Mouse (Mus musculus) spleen, adult 2 months (tissue): ENCODE results near the gene Cmya5. TPM values are rescaled to one million over a fixed set of nuclear protein-coding genes. Genes with fewer than 3 reads are reported as not detected.

ENCODE experiments used
- DNase-seq, 2 experiments: peaks; one replicate each; pipeline versions ENCODE4 v3.0.0 to v3.0.0-alpha.2; 2012 to 2021; ENCODE audit warnings: low spot score in 2 of 2, low read depth in 1 of 2
- H3K27ac ChIP-seq: fragments of 200-500 bp; 2 replicates; pipeline ENCODE4 v1.5.1; 2012; ENCODE audit warnings: low read length, inconsistent platforms; ENCODE audit not compliant: insufficient read depth
- H3K27me3 ChIP-seq: fragments of 200-500 bp; 2 replicates; pipeline ENCODE4 v1.6.1; 2012; ENCODE audit warnings: mild to moderate bottlenecking, moderate library complexity, low read length, inconsistent platforms; ENCODE audit not compliant: control insufficient read depth, insufficient read depth
- H3K36me3 ChIP-seq: fragments of 200-500 bp; 2 replicates; pipeline ENCODE4 v1.6.1; 2012; ENCODE audit warnings: mild to moderate bottlenecking, low read length, inconsistent platforms; ENCODE audit not compliant: control insufficient read depth, insufficient read depth
- H3K4me1 ChIP-seq: fragments of 200-500 bp; 2 replicates; pipeline ENCODE4 v1.6.1; 2011; ENCODE audit warnings: inconsistent platforms; ENCODE audit not compliant: control insufficient read depth, insufficient read depth, insufficient read length
- H3K4me3 ChIP-seq: fragments of 200-500 bp; 2 replicates; pipeline ENCODE4 v1.5.1; 2011; ENCODE audit warnings: mild to moderate bottlenecking, inconsistent platforms; ENCODE audit not compliant: insufficient read depth, insufficient read length; ENCODE audit errors: extremely low read depth
- CTCF ChIP-seq: fragments of 200-500 bp; IDR thresholded peaks from 2 replicates; pipeline ENCODE4 v1.5.1; 2011; ENCODE audit warnings: mild to moderate bottlenecking, inconsistent platforms; ENCODE audit not compliant: insufficient read depth, insufficient read length, insufficient replicate concordance; ENCODE audit errors: extremely low read depth
- POLR2A ChIP-seq: fragments of 200-500 bp; IDR thresholded peaks from 2 replicates; pipeline ENCODE4 v1.6.1; 2011; ENCODE audit warnings: low read depth, low read length, inconsistent platforms
- WGBS: fragments of 180-500 bp; shearing (Covaris S2); methylation state at CpG from one replicate; pipeline ENCODE4 v1.1.7; 2018; 5-methylcytosine and 5-hydroxymethylcytosine counted together
- polyA plus RNA-seq: library from polyadenylated mRNA; depleted of rRNA; stranded (reverse); fragments of >200 nt; gene quantifications from 2 replicates; pipeline ENCODE4 v1.2.3, GENCODE M21; 2012

Cmya5 gene
- polyA plus RNA-seq, 1 experiment = 0.13 TPM

GRCm38 (mm10) chr13:93128961-93129360, 15.6 kb downstream of the Cmya5 start:
- Histone ChIP-seq H3K36me3 (no peaks in the 10 kb centered on the region), H3K27me3 (no peaks in the 10 kb centered on the region), H3K27ac (no peak overlapping the region), H3K4me3 (no peak overlapping the region), H3K4me1 (no peaks in the 10 kb centered on the region)
- DNase-seq = no peak
- TF ChIP-seq POLR2A (no peak), CTCF (no peak)
- WGBS = 92% methylated on average over 5 of the region's 5 CpGs

GRCm38 (mm10) chr13:93128111-93128860, 16.2 kb downstream of the Cmya5 start:
- no peak for TF ChIP-seq POLR2A
- no peak for TF ChIP-seq CTCF
- DNase-seq = no peak
- no peaks in the 10 kb centered on the region for H3K36me3 ChIP-seq
- H3K27me3 ChIP-seq = no peaks in the 10 kb centered on the region
- no peak overlapping the region for H3K27ac ChIP-seq
- H3K4me1 ChIP-seq = no peaks in the 10 kb centered on the region
- no peak overlapping the region for H3K4me3 ChIP-seq
- WGBS = 92% methylated on average over 8 of the region's 8 CpGs

GRCm38 (mm10) chr13:93122321-93122720, 22.2 kb downstream of the Cmya5 start:
- 93% methylated on average over 9 of the region's 9 CpGs for WGBS
- no peaks in the 10 kb centered on the region for H3K27me3 ChIP-seq

DNA sequence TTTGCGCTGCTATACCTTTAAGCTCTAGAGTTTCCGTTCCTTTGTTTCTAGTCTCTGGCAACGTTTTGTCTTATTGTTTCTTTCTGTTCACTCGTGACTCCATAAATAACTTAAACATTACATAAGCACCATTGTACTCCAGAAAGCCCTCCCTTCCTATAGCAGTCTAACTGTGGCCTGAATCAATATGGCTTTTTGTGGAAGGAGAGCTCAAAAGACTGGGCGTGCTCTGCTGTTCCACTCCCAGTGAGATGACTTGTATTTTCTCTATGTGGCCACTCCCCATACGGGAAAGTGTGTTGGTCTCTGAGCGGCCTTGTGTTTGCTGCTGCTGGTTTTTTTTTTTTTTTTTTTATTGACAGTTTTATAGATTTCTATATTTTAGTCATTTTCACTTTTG, 27.3 kb downstream of the Cmya5 start:
- no peaks in the 10 kb centered on the region for H3K36me3 ChIP-seq
- TF ChIP-seq POLR2A = no peak
- no peak for TF ChIP-seq CTCF
- no peak overlapping the region for H3K27ac ChIP-seq
- H3K27me3 ChIP-seq = no peaks in the 10 kb centered on the region
- WGBS = 72% methylated on average over 7 of the region's 7 CpGs
- no peak overlapping the region for H3K4me3 ChIP-seq
- H3K4me1 ChIP-seq = no peaks in the 10 kb centered on the region
- DNase-seq = no peak

More at GRCm38 (mm10) chr13:93122321-93122720, 22.2 kb downstream of the Cmya5 start:
- no peak for TF ChIP-seq CTCF
- TF ChIP-seq POLR2A = no peak
- DNase-seq = no peak
- Histone ChIP-seq H3K27ac (no peak overlapping the region), H3K4me1 (no peaks in the 10 kb centered on the region), H3K36me3 (no peaks in the 10 kb centered on the region), H3K4me3 (no peak overlapping the region)

- WGBS = 88% methylated on average over 4 of the region's 4 CpGs
- H3K27ac ChIP-seq = no peak overlapping the region
- no peak overlapping the region for H3K4me3 ChIP-seq
- TF ChIP-seq CTCF (no peak), POLR2A (no peak)
- H3K27me3 ChIP-seq = no peaks in the 10 kb centered on the region
- H3K4me1 ChIP-seq = no peaks in the 10 kb centered on the region
- no peaks in the 10 kb centered on the region; the same call in 1 of the 2 replicates for H3K36me3 ChIP-seq
- DNase-seq = no peak
Measured at GRCm38 (mm10) chr13:93102340-93103090, 42.0 kb downstream of the Cmya5 start.

DNA sequence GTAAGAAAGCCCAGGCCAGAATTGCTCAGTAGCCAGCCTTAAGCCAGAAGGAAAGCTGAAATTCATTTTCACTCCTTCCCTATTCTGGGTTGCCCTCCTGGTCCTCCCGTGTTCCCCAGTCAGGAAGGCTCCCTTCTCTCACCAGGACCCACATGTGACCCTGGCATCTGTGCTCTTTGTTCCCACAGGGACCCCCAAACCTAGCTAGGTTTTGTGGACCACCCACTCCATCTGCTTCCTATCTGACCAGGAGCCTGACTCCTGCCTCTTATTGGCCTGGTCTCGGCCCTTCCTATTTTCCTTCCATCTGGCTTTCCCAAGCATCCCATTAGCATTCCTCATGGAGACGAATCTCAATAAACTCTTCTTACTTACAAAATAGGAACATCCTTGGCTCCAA, 45.9 kb downstream of the Cmya5 start:
- no peaks in the 10 kb centered on the region; the same call in 1 of the 2 replicates for H3K36me3 ChIP-seq
- H3K27ac ChIP-seq = no peak overlapping the region
- no peak for DNase-seq
- 85% methylated on average over 3 of the region's 3 CpGs for WGBS
- no peak overlapping the region for H3K4me3 ChIP-seq
- TF ChIP-seq CTCF = no peak
- no peak for TF ChIP-seq POLR2A
- no peaks in the 10 kb centered on the region for H3K27me3 ChIP-seq
- H3K4me1 ChIP-seq = peaks cover 21% of the 10 kb centered on the region
